Mouse (Mus musculus) adrenal gland, postnatal 10 days (tissue): ENCODE results near the gene Peak1. TPM values are rescaled to one million over a fixed set of nuclear protein-coding genes. Genes with fewer than 3 reads are reported as not detected.
A peak's percentile ranks its signal among the peaks of the same experiment; 100 is the strongest.

Experiments
- DNase-seq: peaks from one replicate; pipeline ENCODE4 v3.0.0; 2021; ENCODE audit warnings: mixed read lengths
- total RNA-seq, 2 experiments: library from RNA; stranded (reverse); gene quantifications; 2 replicates each; pipeline ENCODE4 v1.2.3; 2021

The Peak1 gene
- total RNA-seq, 2 experiments from 2014 or later = 37.0 to 46.9 TPM

GRCm38 (mm10) chr9:56314326-56314725, 103.5 kb downstream of the Peak1 start:
- no peak for DNase-seq

- no peak for DNase-seq
Observed at GRCm38 (mm10) chr9:56309079-56309478, 108.8 kb downstream of the Peak1 start.

DNA sequence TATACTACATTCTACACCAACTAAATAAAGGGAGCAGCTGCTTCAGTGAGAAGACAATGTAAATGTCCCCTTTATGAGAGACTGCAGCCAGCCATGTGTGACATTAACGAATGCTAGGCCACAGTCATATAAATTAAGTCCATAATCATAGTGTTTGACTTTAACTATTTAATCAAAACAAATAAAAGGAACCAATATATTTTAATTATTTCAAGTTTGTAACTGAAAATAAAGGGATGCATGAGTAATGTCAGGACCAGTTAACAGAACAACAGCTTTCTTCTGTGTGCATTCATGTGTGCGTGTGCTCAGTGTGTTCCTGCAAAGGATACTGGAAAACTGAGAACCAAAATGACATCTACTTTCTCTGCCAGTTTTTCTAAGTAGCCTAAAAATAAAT, 113.3 kb downstream of the Peak1 start:
- DNase-seq = no peak

- DNase-seq = no peak
Observed at GRCm38 (mm10) chr9:56302921-56303465, 114.9 kb downstream of the Peak1 start.

DNA sequence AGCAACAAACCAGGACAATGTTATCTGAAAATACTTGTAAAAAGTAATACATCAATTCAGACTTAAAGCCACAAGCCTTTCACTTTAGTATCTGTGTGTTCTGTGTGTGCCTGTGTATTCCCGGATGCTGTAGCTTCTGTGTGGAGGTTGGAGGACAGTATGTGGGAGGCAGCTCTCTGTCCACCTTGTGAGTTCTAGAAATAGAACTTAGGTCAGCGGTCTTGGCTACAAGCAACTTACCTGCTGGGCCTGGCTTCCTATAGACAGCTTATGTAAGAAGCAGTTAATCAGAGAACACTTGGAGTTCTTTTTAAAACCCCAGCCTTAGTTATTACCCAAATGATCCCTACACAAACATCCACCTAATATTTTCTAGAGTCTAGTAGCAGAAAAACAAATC, 127.8 kb downstream of the Peak1 start:
- DNase-seq = no peak

DNA sequence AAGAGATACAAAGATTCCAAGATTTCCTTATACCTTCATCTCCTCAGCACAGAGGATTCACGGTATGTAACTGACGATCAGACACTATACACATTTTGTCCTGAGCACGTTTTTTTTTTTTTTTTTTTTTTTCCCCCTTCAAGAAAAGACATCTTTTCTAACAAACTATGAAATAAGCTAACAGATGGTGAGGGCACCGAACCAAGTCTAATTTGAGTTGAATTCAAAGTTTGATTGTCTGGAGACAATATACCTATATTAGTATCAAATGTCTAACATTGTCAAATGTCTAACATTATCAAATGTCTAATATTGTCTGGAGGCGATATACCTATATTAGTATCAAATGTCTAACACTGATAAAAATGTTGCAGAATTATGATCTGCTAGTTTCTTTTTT, 135.4 kb downstream of the Peak1 start:
- no peak for DNase-seq

GRCm38 (mm10) chr9:56273576-56273975, 144.3 kb downstream of the Peak1 start:
- DNase-seq = no peak

DNA sequence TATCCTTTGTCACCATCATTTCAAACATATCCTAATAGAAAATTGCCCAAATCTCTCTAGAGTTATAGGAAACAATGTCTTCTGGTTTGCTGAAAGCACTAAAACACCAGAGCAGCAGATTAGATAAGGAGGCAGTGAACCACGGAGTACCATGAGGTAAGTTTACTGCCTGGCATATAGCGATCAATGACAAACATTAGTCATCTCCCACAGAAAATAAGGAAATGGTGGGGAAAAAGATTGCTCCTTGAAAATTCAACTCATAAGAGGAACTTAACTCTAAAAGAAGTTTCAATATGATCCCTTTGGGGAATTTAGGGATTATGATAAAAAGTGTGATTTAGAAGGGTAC, 145.6 kb downstream of the Peak1 start:
- no peak for DNase-seq

- no peak for DNase-seq
Observed at GRCm38 (mm10) chr9:56271326-56272246, 146.3 kb downstream of the Peak1 start.

DNA sequence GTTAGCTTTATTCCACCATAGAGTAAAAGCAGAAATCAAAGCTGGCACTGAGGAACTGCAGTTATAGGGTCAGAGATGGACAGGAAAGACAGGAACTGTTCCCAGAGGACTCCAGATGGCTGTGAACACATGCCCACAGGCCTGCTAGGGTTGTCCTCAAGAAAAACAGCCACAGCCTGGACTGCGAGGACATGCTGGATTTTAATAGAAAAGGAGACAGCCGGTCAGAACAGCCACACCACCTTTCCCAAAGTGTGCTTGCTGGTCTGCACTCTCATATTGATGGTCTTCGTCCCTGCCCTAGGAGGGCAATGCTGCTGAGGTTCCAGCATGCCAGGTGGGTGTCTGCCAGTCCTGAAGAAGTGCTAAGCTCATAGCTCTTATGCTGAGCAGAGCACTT, 148.8 kb downstream of the Peak1 start:
- DNase-seq = no peak

DNA sequence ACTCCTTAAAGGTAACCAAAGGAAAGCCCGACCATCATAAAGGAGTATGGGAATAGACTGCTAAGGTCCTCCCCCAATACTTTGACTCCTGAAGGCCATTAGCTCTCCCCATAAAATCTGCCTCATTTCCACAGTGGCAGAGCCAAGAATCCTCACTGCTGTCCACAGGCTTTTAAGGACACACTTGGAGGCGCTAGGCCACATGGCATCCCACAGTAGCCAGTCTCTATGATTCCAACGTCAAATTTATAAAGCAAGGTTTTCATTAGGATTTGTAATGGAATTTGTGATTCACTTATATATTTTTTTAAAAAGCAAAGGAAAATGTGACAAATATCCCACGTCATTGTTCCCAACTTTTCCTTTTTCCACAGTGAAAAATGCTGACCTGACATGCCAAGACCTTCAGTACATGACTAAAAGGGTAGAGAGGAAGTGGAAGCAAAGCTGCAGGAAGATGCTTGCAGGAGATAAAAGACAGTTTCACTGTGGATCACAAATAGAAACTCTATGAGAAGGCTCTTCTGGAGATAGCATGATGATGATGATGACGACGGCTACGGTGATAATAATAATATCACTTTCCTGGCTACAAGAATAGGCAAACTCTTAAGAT, 151.6 kb downstream of the Peak1 start:
- no peak for DNase-seq

DNA sequence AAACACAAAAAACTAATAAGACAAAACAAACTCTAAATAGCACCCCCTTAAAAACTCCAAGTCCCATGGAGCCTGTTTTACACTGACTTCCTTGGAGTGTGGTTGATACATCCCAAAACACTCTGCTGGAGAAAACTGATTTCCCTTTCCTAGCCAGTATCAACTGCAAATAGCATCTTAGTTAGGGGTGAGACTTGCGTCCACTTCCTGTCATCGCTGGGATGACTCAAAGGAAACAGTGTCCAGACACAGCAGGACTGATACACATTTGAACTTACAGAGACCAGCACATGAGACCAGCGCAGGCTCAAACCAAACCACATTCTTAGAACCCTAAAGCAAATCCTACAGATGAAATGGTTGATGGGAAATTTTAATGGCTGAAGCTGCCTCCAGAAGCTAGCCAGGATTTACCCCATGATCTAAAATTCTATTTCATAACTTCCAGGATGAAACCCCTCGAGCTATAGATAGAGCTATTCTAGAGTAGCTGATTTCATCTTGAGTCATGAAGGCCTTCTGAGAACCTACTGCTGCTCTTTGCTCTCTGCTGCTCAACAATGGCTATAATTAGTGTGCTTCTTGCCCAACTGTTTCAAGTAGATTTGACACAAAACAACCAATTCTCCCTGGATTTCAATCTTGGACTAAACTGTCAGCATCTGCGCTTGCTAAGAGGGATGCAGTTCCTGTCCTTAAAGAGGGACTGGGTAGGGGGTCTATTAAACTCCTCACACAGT, 152.2 kb downstream of the Peak1 start:
- no peak for DNase-seq

- no peak for DNase-seq
Observed at GRCm38 (mm10) chr9:56265022-56265360, 152.9 kb downstream of the Peak1 start.

GRCm38 (mm10) chr9:56264308-56265021, 153.4 kb downstream of the Peak1 start:
- DNase-seq = peak; percentile 40

DNA sequence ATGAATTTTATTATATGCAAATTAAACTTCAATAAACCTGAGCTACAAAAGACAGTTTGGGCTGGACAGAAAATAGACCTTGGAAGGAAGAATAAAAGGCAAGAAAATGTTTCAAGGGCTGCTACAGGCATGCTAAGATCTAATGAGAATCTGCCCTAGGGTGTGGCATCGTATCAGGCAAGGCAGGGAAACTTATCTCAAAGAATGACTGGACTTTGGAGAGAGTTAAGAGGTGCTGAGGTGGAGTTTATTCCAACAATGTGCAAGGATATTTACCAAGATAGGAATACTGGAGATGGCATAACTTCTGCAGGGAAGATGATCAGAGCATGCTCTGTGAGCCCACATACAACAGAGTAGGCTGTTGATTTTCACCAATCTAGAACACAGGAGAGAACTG, 154.8 kb downstream of the Peak1 start:
- DNase-seq = no peak

DNA sequence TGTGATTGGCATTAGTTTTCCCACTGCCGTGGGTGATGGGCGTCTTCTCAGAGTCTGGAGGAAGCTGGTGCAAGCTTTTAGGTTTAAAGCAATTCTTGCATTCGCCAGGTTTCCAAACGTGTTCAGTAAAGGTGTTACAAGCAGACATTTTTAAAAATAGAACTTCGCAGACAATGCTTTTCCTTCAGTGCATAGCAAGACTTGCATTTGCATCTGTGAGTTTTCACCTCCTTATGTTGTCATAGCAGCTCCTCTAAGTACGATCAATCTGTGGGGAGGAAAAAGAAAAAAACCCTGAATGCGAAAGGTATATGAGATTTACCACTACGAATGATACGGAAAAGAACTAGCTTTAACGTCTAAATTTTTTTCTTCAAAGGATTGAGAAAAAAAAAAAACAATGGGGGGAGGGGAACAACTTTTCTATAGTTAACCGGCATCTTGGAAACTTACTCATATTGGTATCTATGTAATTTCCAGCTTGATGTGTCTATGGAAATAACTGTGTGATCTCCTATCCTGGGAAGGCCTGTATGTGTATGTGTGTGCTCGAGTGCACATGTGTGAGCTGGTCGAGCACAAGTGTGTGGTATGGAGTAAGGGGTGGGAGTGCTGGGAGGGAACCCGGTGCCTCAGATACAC, 157.3 kb downstream of the Peak1 start:
- no peak for DNase-seq

DNA sequence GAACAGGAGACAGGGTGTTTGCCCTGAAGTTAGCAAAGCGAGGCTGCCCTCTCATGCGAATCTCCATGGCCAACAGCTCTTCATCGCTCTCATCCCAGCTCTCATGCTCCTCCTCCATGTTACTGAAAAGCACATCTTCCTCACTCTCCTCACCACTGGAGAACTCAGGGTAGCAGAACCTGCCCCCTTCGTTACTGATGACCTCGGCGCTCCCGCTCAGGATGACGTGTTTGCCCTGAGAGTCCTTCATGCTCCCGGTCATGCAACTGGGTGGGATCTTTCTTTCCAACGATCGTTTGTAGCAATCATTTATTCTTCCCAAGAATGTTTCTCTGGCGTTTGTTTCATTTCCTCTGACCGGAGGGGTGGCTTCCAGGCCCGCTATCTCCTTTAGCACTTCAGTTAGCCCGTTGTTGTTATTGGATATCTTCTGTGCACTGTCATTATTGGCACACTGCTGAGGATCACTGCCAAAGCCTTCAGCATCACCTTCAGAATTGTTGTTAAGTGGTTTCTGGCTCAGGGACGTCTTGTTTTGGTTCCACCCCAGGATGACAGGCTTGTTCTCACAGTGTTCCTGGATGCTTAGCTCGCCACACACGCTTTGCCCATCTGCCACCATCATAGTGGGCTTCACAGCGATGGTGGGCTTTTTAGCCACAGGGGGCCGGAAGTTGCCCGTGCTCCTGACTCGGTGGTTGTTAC, 157.9 kb downstream of the Peak1 start:
- DNase-seq = peak; percentile 29

- no peak for DNase-seq
Observed at GRCm38 (mm10) chr9:56258261-56258790, 159.5 kb downstream of the Peak1 start.

DNA sequence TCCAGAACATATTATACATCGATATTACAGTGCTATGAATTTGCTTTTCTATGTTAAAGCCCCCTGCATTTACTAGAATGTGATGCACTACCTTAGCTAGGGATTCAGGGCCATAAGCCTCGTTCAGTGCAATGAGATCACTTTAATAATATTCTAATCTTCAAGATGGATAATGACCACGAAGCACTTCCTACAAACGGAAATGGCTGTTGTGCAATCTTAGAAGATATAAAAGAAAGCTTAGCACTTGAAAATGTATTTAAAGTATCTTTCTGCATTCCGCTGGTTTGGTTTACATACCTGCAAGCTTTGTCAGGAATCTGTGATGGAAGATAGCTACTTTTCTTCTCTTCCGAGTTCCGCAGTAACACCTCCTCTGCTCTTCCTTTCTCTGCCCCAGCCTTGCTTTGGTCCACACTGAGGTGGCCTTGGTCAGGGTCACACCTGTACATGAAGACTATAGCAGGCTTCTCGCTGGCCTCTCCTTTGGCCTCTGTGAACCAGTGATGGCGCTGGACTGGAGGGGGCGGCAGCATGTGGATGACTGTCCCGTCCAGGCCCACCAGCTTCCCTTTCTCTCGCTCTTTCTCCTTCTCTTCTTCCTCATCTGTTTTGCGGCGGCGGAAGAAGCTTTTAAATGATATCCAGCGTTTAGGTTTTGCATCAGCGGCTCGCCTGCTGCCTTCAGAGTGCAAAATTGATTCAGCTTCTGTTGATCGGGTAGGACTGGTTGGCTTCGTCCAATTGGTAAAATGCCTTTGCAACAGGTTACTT, 160.5 kb downstream of the Peak1 start:
- no peak for DNase-seq
